Mouse (Mus musculus) kidney, embryonic 14.5 days (tissue): ENCODE results near the gene Reep3. TPM values are rescaled to one million over a fixed set of nuclear protein-coding genes. Genes with fewer than 3 reads are reported as not detected.

ENCODE experiments used
- ATAC-seq: fragments of 200-750 bp; cut with Nextera tagmentation; 2 replicates; pipeline ENCODE4 v1.8.0; 2017; ENCODE audit warnings: moderate number of reproducible peaks, mild to moderate bottlenecking, moderate TSS enrichment, moderate library complexity; ENCODE audit not compliant: low FRiP score, low TSS enrichment
- H3K27ac ChIP-seq: fragments of 300-500 bp; sonication (generic); 2 replicates; pipeline ENCODE4 v1.5.1; 2014; ENCODE audit warnings: low read depth, mild to moderate bottlenecking, low read length, moderate library complexity, mixed read lengths
- H3K27me3 ChIP-seq: fragments of 300-500 bp; sonication (generic); 2 replicates; pipeline ENCODE4 v1.6.1; 2014; ENCODE audit warnings: mild to moderate bottlenecking, low read length; ENCODE audit not compliant: control insufficient read depth, insufficient read depth
- H3K36me3 ChIP-seq: fragments of 300-500 bp; sonication (generic); 2 replicates; pipeline ENCODE4 v1.6.1; 2014; ENCODE audit warnings: low read length, mixed read lengths; ENCODE audit not compliant: control insufficient read depth, insufficient read depth
- H3K4me1 ChIP-seq: fragments of 300-500 bp; sonication (generic); 2 replicates; pipeline ENCODE4 v1.6.1; 2014; ENCODE audit warnings: low read length, mixed read lengths; ENCODE audit not compliant: control insufficient read depth, insufficient read depth
- H3K4me2 ChIP-seq: fragments of 300-500 bp; sonication (generic); replicated peaks from 2 replicates; pipeline ENCODE4 v1.6.1; 2014; ENCODE audit warnings: low read depth, mild to moderate bottlenecking, low read length
- H3K4me3 ChIP-seq: fragments of 300-500 bp; sonication (generic); 2 replicates; pipeline ENCODE4 v1.5.1; 2014; ENCODE audit warnings: mild to moderate bottlenecking, low read length
- H3K9ac ChIP-seq: fragments of 300-500 bp; sonication (generic); 2 replicates; pipeline ENCODE4 v1.6.1; 2014; ENCODE audit warnings: low read depth, mild to moderate bottlenecking, low read length, moderate library complexity
- H3K9me3 ChIP-seq: fragments of 300-500 bp; sonication (generic); 2 replicates; pipeline ENCODE4 v1.6.1; 2016; ENCODE audit warnings: low read length; ENCODE audit not compliant: control insufficient read depth
- WGBS: fragments of 180-500 bp; shearing (Covaris S2); extraction: QIAGEN DNeasy Blood & Tissue Kit; methylation state at CpG from one replicate; pipeline ENCODE4 v1.1.7; 2014; 5-methylcytosine and 5-hydroxymethylcytosine counted together
- polyA plus RNA-seq: library from polyadenylated mRNA; unstranded; fragments of >200 nt; fragmentation: Nextera tagmentation; extraction: Ambion mirVana; gene quantifications from 2 replicates; pipeline ENCODE4 v1.2.1, GENCODE M21; 2014

Reep3 gene
- polyA plus RNA-seq, 1 experiment from 2014 or later = 50.6 TPM

- Histone ChIP-seq H3K36me3 (no peaks in the 10 kb centered on the region), H3K9me3 (no peaks in the 10 kb centered on the region), H3K4me1 (0 out of 2 replicates have a peak, but pooled peaks cover 4% of the 10 kb centered on the region), H3K4me3 (no peak overlapping the region), H3K27ac (no peak overlapping the region), H3K27me3 (no peaks in the 10 kb centered on the region), H3K4me2 (no peak overlapping the region), H3K9ac (no peak overlapping the region)
- WGBS = 93% methylated on average over 3 of the region's 3 CpGs
- ATAC-seq = no peak
Measured at GRCm38 (mm10) chr10:66977093-66977492, 119.7 kb downstream of the Reep3 start.

DNA sequence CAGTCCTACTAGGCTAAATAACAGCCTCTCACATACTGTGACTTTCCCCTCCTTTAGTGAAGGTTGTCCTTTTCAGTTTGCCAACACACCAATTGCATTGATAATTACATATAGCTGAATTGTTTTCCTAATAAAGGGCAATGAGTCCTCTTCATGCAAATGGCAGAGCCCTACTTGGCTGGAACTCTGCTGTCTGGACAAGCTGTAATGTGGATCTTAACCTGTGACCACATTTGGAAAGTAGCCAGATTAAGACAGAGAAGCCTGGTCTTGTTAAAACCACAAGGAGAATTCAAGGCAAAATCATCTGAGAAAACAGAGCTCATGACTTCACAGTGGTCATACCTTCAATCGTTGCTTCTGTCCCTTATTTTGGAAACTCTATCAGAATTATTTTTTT is 121.3 kb downstream of the Reep3 start:
- no peak for ATAC-seq
- 77% methylated on average over 1 of the region's 1 CpGs for WGBS
- no peaks in the 10 kb centered on the region for H3K27me3 ChIP-seq

DNA sequence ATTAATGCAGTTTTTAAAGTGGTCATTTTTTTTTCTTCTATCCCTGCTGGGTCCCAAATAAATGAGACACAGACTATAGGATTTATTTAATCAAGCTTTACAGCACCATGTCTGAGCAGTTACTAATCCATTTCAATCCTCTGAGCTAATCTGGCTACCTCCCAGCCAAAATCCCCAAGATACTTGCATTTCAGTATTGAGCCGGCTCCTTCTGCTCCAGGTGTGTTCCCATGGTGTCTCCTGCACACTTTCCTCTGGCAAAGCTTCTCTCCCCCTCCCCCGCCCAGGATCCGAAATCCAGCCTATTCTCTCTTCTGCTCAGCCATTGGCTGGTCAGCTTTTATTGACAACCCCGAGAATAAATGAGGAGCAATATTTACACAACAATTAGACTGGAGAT is 122.3 kb downstream of the Reep3 start:
- H3K27me3 ChIP-seq = no peaks in the 10 kb centered on the region
- H3K36me3 ChIP-seq = no peaks in the 10 kb centered on the region
- H3K9ac ChIP-seq = no peak overlapping the region
- H3K9me3 ChIP-seq = no peaks in the 10 kb centered on the region
- no peak overlapping the region for H3K27ac ChIP-seq
- no peak for ATAC-seq
- H3K4me2 ChIP-seq = no peak overlapping the region
- H3K4me1 ChIP-seq = 0 out of 2 replicates have a peak, but pooled peaks cover 6% of the 10 kb centered on the region
- 85% methylated on average over 4 of the region's 4 CpGs for WGBS
- H3K4me3 ChIP-seq = no peak overlapping the region

More for the DNA sequence above, 121.3 kb downstream of the Reep3 start:
- Histone ChIP-seq H3K36me3 (no peaks in the 10 kb centered on the region), H3K4me1 (0 out of 2 replicates have a peak, but pooled peaks cover 4% of the 10 kb centered on the region), H3K4me2 (no peak overlapping the region), H3K9ac (no peak overlapping the region), H3K9me3 (no peaks in the 10 kb centered on the region), H3K4me3 (no peak overlapping the region), H3K27ac (no peak overlapping the region)

- H3K4me3 ChIP-seq = no peak overlapping the region
- H3K4me2 ChIP-seq = no peak overlapping the region
- no peak overlapping the region for H3K27ac ChIP-seq
- no peak overlapping the region for H3K9ac ChIP-seq
- no peaks in the 10 kb centered on the region for H3K9me3 ChIP-seq
- H3K4me1 ChIP-seq = 0 out of 2 replicates have a peak, but pooled peaks cover 7% of the 10 kb centered on the region
- no peaks in the 10 kb centered on the region for H3K27me3 ChIP-seq
- ATAC-seq = no peak
- 76% methylated on average over 6 of the region's 6 CpGs for WGBS
- H3K36me3 ChIP-seq = no peaks in the 10 kb centered on the region
Measured at GRCm38 (mm10) chr10:66973866-66974265, 122.9 kb downstream of the Reep3 start.

GRCm38 (mm10) chr10:66973274-66973673 is 123.5 kb downstream of the Reep3 start:
- H3K4me1 ChIP-seq = 0 out of 2 replicates have a peak, but pooled peaks cover 7% of the 10 kb centered on the region
- no peaks in the 10 kb centered on the region for H3K9me3 ChIP-seq
- 49% methylated on average over 2 of the region's 2 CpGs for WGBS
- no peak overlapping the region for H3K9ac ChIP-seq
- no peak for ATAC-seq
- no peak overlapping the region for H3K27ac ChIP-seq
- no peak overlapping the region for H3K4me2 ChIP-seq
- H3K27me3 ChIP-seq = no peaks in the 10 kb centered on the region
- H3K36me3 ChIP-seq = no peaks in the 10 kb centered on the region
- H3K4me3 ChIP-seq = no peak overlapping the region

- 91% methylated on average over 23 of the region's 23 CpGs for WGBS
- ATAC-seq = no peak
- Histone ChIP-seq H3K27me3 (no peaks in the 10 kb centered on the region), H3K4me1 (0 out of 2 replicates have a peak, but pooled peaks cover 7% of the 10 kb centered on the region), H3K4me3 (no peak overlapping the region), H3K36me3 (no peaks in the 10 kb centered on the region), H3K27ac (no peak overlapping the region), H3K9me3 (peaks cover 3% of the 10 kb centered on the region; the same call in 1 of the 2 replicates), H3K4me2 (no peak overlapping the region), H3K9ac (no peak overlapping the region)
Measured at GRCm38 (mm10) chr10:66970336-66971115, 126.2 kb downstream of the Reep3 start.

DNA sequence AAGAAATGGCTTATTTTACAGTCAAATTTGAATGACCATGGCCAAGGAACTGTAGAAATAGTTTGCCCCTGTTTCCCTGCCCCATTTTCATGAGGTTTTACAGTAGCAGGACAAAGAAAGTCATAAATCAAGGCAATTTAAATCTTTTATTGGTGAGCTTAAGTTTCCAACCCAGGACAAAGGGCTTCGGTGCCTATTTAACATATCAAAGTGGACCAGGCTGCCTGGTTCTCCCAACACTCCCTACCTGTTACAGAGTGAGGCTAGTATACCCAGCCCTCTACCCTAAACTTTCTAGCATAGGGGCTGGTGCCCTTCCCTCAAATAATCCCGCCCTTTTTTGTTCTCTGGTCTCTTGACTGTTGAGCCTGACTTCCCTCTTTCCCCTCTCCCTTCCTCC is 127.2 kb downstream of the Reep3 start:
- Histone ChIP-seq H3K9ac (no peak overlapping the region), H3K4me1 (0 out of 2 replicates have a peak, but pooled peaks cover 7% of the 10 kb centered on the region), H3K9me3 (peaks cover 3% of the 10 kb centered on the region; the same call in 1 of the 2 replicates), H3K27ac (no peak overlapping the region), H3K27me3 (no peaks in the 10 kb centered on the region), H3K4me2 (no peak overlapping the region), H3K4me3 (no peak overlapping the region), H3K36me3 (no peaks in the 10 kb centered on the region)
- 11% methylated on average over 2 of the region's 2 CpGs for WGBS
- no peak; the same call in 1 of the 2 replicates for ATAC-seq

DNA sequence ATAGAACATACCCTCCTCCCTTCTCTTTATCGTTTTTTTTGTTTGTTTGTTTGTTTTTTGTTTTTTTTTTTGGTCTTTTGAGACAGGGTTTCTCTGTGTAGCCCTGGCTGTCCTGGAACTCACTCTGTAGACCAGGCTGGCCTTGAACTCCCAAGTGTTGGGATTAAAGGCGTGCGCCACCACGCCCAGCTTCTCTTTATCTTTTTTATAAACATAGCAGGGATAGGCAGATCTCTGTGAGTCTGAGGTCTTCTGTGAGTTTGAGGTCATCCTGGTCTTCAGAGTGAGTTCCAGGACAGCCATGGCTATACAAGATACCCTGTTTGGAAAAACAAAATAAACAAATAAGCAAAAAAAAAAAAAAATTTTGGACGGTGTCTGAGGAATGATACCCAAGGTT is 127.7 kb downstream of the Reep3 start:
- H3K4me2 ChIP-seq = no peak overlapping the region
- H3K4me3 ChIP-seq = no peak overlapping the region
- 68% methylated on average over 5 of the region's 5 CpGs for WGBS
- no peaks in the 10 kb centered on the region for H3K36me3 ChIP-seq
- H3K9ac ChIP-seq = no peak overlapping the region
- H3K9me3 ChIP-seq = peaks cover 3% of the 10 kb centered on the region; the same call in 1 of the 2 replicates
- 0 out of 2 replicates have a peak, but pooled peaks cover 7% of the 10 kb centered on the region for H3K4me1 ChIP-seq
- no peak for ATAC-seq
- no peak overlapping the region for H3K27ac ChIP-seq
- H3K27me3 ChIP-seq = no peaks in the 10 kb centered on the region

GRCm38 (mm10) chr10:66968541-66968940 is 128.2 kb downstream of the Reep3 start:
- H3K9me3 ChIP-seq = peaks cover 3% of the 10 kb centered on the region; the same call in 1 of the 2 replicates

More at GRCm38 (mm10) chr10:66968541-66968940, 128.2 kb downstream of the Reep3 start:
- 49% methylated on average over 4 of the region's 4 CpGs for WGBS
- no peaks in the 10 kb centered on the region for H3K36me3 ChIP-seq
- peak; percentile 82 for ATAC-seq
- H3K4me1 ChIP-seq = 0 out of 2 replicates have a peak, but pooled peaks cover 7% of the 10 kb centered on the region
- H3K4me2 ChIP-seq = no peak overlapping the region
- no peak overlapping the region for H3K9ac ChIP-seq
- no peaks in the 10 kb centered on the region for H3K27me3 ChIP-seq
- no peak overlapping the region for H3K4me3 ChIP-seq
- no peak overlapping the region for H3K27ac ChIP-seq
